Mouse (Mus musculus): ENCODE measurements around the gene Zar1.

DNA sequence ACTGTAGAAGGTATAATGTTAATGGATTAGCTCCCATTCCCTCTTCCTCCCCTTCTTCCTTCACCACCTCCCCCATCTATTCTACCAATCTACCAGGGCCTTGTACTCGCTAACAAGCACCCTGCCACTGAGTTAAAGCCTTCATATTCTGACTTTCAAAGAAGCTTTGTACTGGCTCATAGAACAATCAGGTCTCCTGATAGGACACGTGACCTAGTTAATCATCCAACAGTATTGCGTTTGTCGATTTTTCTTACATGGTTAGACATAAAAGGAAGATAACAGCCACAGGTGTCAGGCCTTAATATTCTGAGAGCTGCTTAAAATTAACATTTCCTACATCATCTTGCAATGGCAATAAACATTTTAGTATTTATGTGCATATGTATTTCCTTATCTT, 22.1 kb upstream of the Zar1 start:
- TF ChIP-seq CTCF (IDR thresholded peaks at IDR 0.05; ENCODE audit: low read depth, low read length) (no peak), POLR2A (IDR thresholded peaks at IDR 0.05; ENCODE audit: extremely low read depth, insufficient read depth, low read length) (no peak)

All from liver, adult 2 months (tissue).